25 mouse cellular contexts compared by ENCODE assay signal in genomic region chrX:104931153-104931706, GRCm38 (mm10).
DNase-seq lines count a peak whose midpoint lies in the region; ATAC-seq lines count a peak whose summit lies in the region.
"Had no signal": no experiment of that assay in that cellular context is flagged by ENCODE, and none has a peak within 500 bp of the region (broad histone marks: within the 10 kb centered on the region; RNA-seq: fewer than 3 reads in every experiment).

No protein-coding gene starts in this region.

- 0 out of 2 replicates have a peak, but pooled peaks cover 4% of the 10 kb centered on the region for H3K27me3 ChIP-seq in forebrain, embryonic 15.5 days
- H3K27me3 ChIP-seq in forebrain, embryonic 10.5 days (ENCODE audit: poor library complexity, severe bottlenecking): peaks cover 83% of the 10 kb centered on the region
- H3K27me3 ChIP-seq: CH12.LX had no signal

- H3K27ac ChIP-seq in forebrain, embryonic 15.5 days (replicated peaks): no peak overlapping the region
- H3K27ac ChIP-seq in forebrain, embryonic 10.5 days: no peak overlapping the region
- H3K27ac ChIP-seq: embryonic facial prominence, embryonic 12.5 days; hindbrain, embryonic 14.5 days; limb, embryonic 12.5 days; liver, embryonic 12.5 days; neural tube, embryonic 13.5 days had no signal

- H3K36me3 ChIP-seq in forebrain, embryonic 15.5 days: no peaks in the 10 kb centered on the region
- no peaks in the 10 kb centered on the region for H3K36me3 ChIP-seq in forebrain, embryonic 10.5 days (replicated peaks)
- H3K36me3 ChIP-seq: embryonic facial prominence, embryonic 12.5 days; heart, embryonic 12.5 days; limb, embryonic 12.5 days; liver, embryonic 12.5 days; neural tube, embryonic 13.5 days had no signal

- 0 out of 2 replicates have a peak, but pooled peaks have one; percentile 32 for ATAC-seq in forebrain, embryonic 15.5 days (replicated peaks)
- ATAC-seq: intestine, embryonic 16.5 days; liver, embryonic 12.5 days had no signal

- H3K9me3 ChIP-seq in forebrain, embryonic 15.5 days: no peaks in the 10 kb centered on the region
- no peaks in the 10 kb centered on the region for H3K9me3 ChIP-seq in forebrain, embryonic 10.5 days
- H3K9me3 ChIP-seq: embryonic facial prominence, embryonic 12.5 days; heart, embryonic 12.5 days; limb, embryonic 12.5 days; liver, embryonic 12.5 days; neural tube, embryonic 13.5 days had no signal

- H3K4me3 ChIP-seq in forebrain, embryonic 15.5 days: no peak overlapping the region
- H3K4me3 ChIP-seq in forebrain, embryonic 10.5 days: no peak overlapping the region
- H3K4me3 ChIP-seq: embryonic facial prominence, embryonic 12.5 days; heart, embryonic 12.5 days; limb, embryonic 12.5 days; liver, embryonic 12.5 days; megakaryocyte, embryonic 14.5 days; neural tube, embryonic 13.5 days had no signal

- no peak for DNase-seq in forebrain, embryonic 10.5 days (ENCODE audit: extremely low spot score, low spot score)
- peak; percentile 9 for DNase-seq in layer of hippocampus, adult 11-12 months (ENCODE audit: low spot score)
- no peak for DNase-seq in layer of hippocampus, postnatal 25 days (ENCODE audit: extremely low spot score in 1 of 2, low spot score in 1 of 2)
- peak; percentile 2 for DNase-seq in right cerebral cortex, adult 18-20 months
- no peak for DNase-seq in right cerebral cortex, postnatal 36 days (ENCODE audit: low spot score in 2 of 2)
- DNase-seq in urinary bladder, postnatal 14 days (ENCODE audit: low spot score): no peak
- DNase-seq: adrenal gland, postnatal 25 days; cerebellum, adult 2 months; heart, adult 11 months; heart, postnatal 14 days; kidney, postnatal 4 days; lung, adult 2 months; spleen, adult 18-20 months; thymus, adult 18-20 months; thymus, postnatal 4 days had no signal

- no peak overlapping the region for H3K9ac ChIP-seq in forebrain, embryonic 15.5 days (replicated peaks)
- H3K9ac ChIP-seq: embryonic facial prominence, embryonic 12.5 days; heart, embryonic 12.5 days; hindbrain, embryonic 14.5 days; limb, embryonic 12.5 days; liver, embryonic 12.5 days; neural tube, embryonic 13.5 days had no signal

- H3K4me1 ChIP-seq in forebrain, embryonic 15.5 days: no peaks in the 10 kb centered on the region
- no peaks in the 10 kb centered on the region for H3K4me1 ChIP-seq in forebrain, embryonic 10.5 days
- H3K4me1 ChIP-seq: embryonic facial prominence, embryonic 12.5 days; heart, embryonic 12.5 days; limb, embryonic 12.5 days; liver, embryonic 12.5 days; megakaryocyte, embryonic 14.5 days; neural tube, embryonic 13.5 days had no signal

- no peak overlapping the region for H3K4me2 ChIP-seq in forebrain, embryonic 15.5 days (replicated peaks)
- H3K4me2 ChIP-seq: embryonic facial prominence, embryonic 12.5 days; heart, embryonic 12.5 days; hindbrain, embryonic 14.5 days; limb, embryonic 12.5 days; liver, embryonic 12.5 days; neural tube, embryonic 13.5 days had no signal

- 89% methylated on average over 2 of the region's 2 CpGs for WGBS in forebrain, embryonic 15.5 days
- WGBS in forebrain, embryonic 10.5 days: 85% methylated on average over 2 of the region's 2 CpGs

Comparison
In these comparisons a context has a peak if more than half of its experiments do, and no peak if none do; other contexts are left out.
1. DNase-seq: peak in layer of hippocampus, adult 11-12 months (single experiment) and right cerebral cortex, adult 18-20 months (single experiment); none in forebrain, embryonic 10.5 days (single experiment), layer of hippocampus, postnatal 25 days (0 of 2), right cerebral cortex, postnatal 36 days (0 of 2) and urinary bladder, postnatal 14 days (single experiment).